Mouse (Mus musculus): ENCODE measurements around the gene Scd1. TPM values are rescaled to one million over a fixed set of nuclear protein-coding genes. Genes with fewer than 3 reads are reported as not detected.

Scd1 gene
- total and polyA plus RNA-seq, 3 experiments, result 225 to 314 (median 244) TPM

DNA sequence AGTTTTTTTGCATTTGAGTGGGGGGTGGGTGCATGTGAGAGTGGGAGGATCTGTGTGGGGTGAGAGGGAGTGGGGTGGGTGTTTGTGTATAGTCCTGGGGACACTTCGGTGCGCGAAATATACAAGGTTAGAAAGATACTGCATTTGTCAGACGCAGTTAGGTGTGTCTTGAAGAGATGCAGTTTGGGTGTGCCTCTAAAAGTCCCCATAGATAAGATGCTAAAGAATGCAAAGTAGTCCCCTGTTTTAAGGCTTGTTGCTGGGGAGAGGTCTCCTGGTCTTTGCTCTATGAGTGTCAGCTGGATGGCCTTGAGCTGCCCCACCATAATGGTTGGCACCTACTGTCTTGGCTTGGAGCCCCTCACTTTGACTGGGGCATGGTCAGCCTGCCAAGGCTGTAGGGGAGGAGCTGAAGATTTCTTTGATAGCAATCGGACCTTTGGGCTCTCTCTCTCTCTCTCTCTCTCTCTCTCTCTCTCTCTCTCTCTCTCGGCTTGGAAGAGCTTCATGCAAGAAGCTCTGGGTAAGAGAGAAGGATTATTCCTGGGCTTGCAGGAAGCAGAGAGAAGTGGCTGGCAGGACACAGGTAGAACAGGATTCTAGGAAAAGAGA, 21.7 kb downstream of the Scd1 start:
- Histone ChIP-seq H3K9ac (ENCODE audit: insufficient read depth, low read depth) (peak overlapping the region; percentile 19; the same call in 1 of the 2 replicates), H3K36me3 (replicated peaks in 1 of 2; ENCODE audit: control insufficient read depth in 1 of 2, insufficient read depth in 1 of 2, low read length in 1 of 2) (peaks cover 0 to 11% of the 10 kb centered on the region in 2 experiments), H3K4me2 (ENCODE audit: insufficient read depth, low read depth, poor library complexity, severe bottlenecking) (no peak overlapping the region), H3K27ac (ENCODE audit: insufficient read depth, low read depth) (peak overlapping the region; percentile 58; the same call in 1 of the 2 replicates), H3K4me3 (replicated peaks in 1 of 3; ENCODE audit: low read depth in 2 of 3, low read length in 2 of 3, poor library complexity in 1 of 3) (no peak overlapping the region), H3K4me1 (ENCODE audit: control insufficient read depth in 1 of 2, insufficient read depth in 2 of 2) (peaks cover 33 to 85% of the 10 kb centered on the region in 2 experiments), H3K27me3 (replicated peaks) (no peaks in the 10 kb centered on the region), H3K9me3 (replicated peaks; ENCODE audit: low read length) (peaks cover 5% of the 10 kb centered on the region), H3K79me2 (replicated peaks; ENCODE audit: control insufficient read depth, extremely low read depth, insufficient read depth, poor library complexity, severe bottlenecking) (no peaks in the 10 kb centered on the region)
- TF ChIP-seq POLR2A (IDR thresholded peaks at IDR 0.05; ENCODE audit: low read depth, low read length) (no peak), SMC3 (IDR thresholded peaks at IDR 0.05; ENCODE audit: low read depth, low read length) (no peak), ZC3H11A (IDR thresholded peaks at IDR 0.05; ENCODE audit: low read depth, low read length) (no peak), ZKSCAN1 (IDR thresholded peaks at IDR 0.05; ENCODE audit: borderline replicate concordance, low read depth, low read length) (no peak), JUN (IDR thresholded peaks at IDR 0.05; ENCODE audit: insufficient read depth, low read depth, low read length) (no peak), CTCF (conservative IDR thresholded peaks at IDR 0.05 in 1 of 2, IDR thresholded peaks at IDR 0.05 in 1 of 2; ENCODE audit: low read depth in 2 of 2, low read length in 2 of 2) (no peak), CHD2 (IDR thresholded peaks at IDR 0.05; ENCODE audit: low read length) (no peak)
- in situ Hi-C loops (cut with MboI; ENCODE audit: low pct_ligation_motif_present, low pct_unique_long_range_greater_than_20kb, low sequenced_read_pairs) (no loop called here), dilution Hi-C loops (cut with MboI; ENCODE audit: extremely low pct_ligation_motif_present, extremely low pct_unique_long_range_greater_than_20kb, low sequenced_read_pairs) (no loop called here)
- no peak for DNase-seq (ENCODE audit: extremely low read depth)

DNA sequence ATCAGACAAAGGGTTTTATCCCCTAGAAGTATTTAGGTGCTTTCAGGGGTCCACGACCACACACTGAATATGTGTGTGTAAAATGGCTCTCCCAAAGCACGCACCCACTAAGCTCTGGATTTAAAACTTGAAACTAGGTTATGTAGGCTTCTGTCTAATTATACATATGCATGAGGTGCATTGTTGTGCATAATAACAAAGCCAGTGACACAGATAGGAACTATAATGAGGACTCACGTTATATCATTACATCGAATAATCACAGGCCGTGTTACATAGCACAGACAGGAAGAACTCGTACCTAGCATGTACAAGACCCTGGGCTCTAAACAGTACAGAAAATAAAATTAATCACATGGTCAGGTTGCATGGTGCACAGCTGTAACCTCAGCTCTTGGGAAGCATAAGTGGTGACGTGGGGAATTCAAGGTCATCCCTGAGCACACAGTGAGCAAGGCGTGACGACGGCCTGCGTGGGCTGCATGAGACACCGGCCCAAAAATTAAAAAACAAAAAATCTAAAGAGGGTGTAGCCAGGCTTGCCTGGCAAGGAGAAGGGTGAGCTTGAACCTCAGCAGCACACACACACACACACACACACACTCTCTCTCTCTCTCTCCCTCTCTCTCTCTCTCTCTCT, 24.9 kb downstream of the Scd1 start:
- in situ Hi-C loops (cut with MboI; ENCODE audit: low pct_ligation_motif_present, low pct_unique_long_range_greater_than_20kb, low sequenced_read_pairs) (no loop called here), dilution Hi-C loops (cut with MboI; ENCODE audit: extremely low pct_ligation_motif_present, extremely low pct_unique_long_range_greater_than_20kb, low sequenced_read_pairs) (no loop called here)
- Histone ChIP-seq H3K4me1 (ENCODE audit: control insufficient read depth in 1 of 2, insufficient read depth in 2 of 2) (peaks cover 34 to 90% of the 10 kb centered on the region in 2 experiments), H3K9ac (ENCODE audit: insufficient read depth, low read depth) (0 out of 2 replicates have a peak overlapping the region, but pooled peaks have one; percentile 6), H3K79me2 (replicated peaks; ENCODE audit: control insufficient read depth, extremely low read depth, insufficient read depth, poor library complexity, severe bottlenecking) (no peaks in the 10 kb centered on the region), H3K4me3 (replicated peaks in 1 of 3; ENCODE audit: low read depth in 2 of 3, low read length in 2 of 3, poor library complexity in 1 of 3) (no peak overlapping the region), H3K27me3 (replicated peaks) (no peaks in the 10 kb centered on the region), H3K36me3 (replicated peaks in 1 of 2; ENCODE audit: control insufficient read depth in 1 of 2, insufficient read depth in 1 of 2, low read length in 1 of 2) (peaks cover 0 to 3% of the 10 kb centered on the region in 2 experiments), H3K27ac (ENCODE audit: insufficient read depth, low read depth) (peak overlapping the region; percentile 63), H3K9me3 (replicated peaks; ENCODE audit: low read length) (peaks cover 5% of the 10 kb centered on the region), H3K4me2 (ENCODE audit: insufficient read depth, low read depth, poor library complexity, severe bottlenecking) (no peak overlapping the region)
- TF ChIP-seq BHLHE40 (IDR thresholded peaks at IDR 0.05; ENCODE audit: low read depth, low read length), result peak; percentile 52
- peak; percentile 50; the same call in 1 of the 2 replicates for TF ChIP-seq TCF12 (IDR thresholded peaks at IDR 0.05; ENCODE audit: low read depth, low read length)
- no peak for TF ChIP-seq MAZ (IDR thresholded peaks at IDR 0.05; ENCODE audit: low read depth, low read length)
- TF ChIP-seq MAX (IDR thresholded peaks at IDR 0.05; ENCODE audit: low read length), result peak; percentile 65; the same call in 1 of the 2 replicates
- TF ChIP-seq TBP (conservative IDR thresholded peaks at IDR 0.05; ENCODE audit: low read depth, low read length), result no peak
- peak; percentile 76 for TF ChIP-seq ETS1 (conservative IDR thresholded peaks at IDR 0.05; ENCODE audit: low read depth, low read length)
- TF ChIP-seq ZC3H11A (IDR thresholded peaks at IDR 0.05; ENCODE audit: low read depth, low read length), result no peak
- TF ChIP-seq SMC3 (IDR thresholded peaks at IDR 0.05; ENCODE audit: low read depth, low read length), result no peak
- TF ChIP-seq RAD21 (IDR thresholded peaks at IDR 0.05; ENCODE audit: low read depth, low read length), result no peak
- DNase-seq (ENCODE audit: extremely low read depth), result peak; percentile 54
